In the genomic region with DNA sequence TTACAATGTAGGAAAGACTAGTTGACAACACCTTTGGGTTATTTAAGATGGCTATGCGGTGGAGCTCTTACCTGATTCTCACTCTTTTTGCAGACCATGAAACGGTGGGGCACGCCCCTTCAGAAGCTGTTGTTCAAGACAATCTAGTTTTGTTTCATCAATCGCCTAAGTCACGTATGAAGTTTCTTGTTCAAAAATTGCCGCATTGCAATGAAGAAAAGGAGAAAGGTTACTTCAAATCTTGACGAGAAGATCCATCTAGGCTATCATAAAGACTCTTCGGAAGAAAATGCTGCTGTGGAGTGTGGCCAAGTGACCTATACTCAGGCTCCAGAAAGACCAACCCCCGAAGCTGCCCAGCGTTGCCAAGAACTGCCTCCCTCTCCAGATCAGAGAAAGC, we compare ENCODE assay signal across 8 mouse cellular contexts. TPM values are rescaled to one million over a fixed set of nuclear protein-coding genes. Genes with fewer than 3 reads are reported as not detected.
DNase-seq lines count a peak whose midpoint lies in the region; ATAC-seq and TF ChIP-seq lines count a peak whose summit lies in the region.

No protein-coding gene starts in this region.

- H3K36me3 ChIP-seq in forebrain, embryonic 13.5 days (ENCODE audit: poor library complexity, severe bottlenecking) = peaks cover 8% of the 10 kb centered on the region; the same call in 1 of the 2 replicates
- H3K36me3 ChIP-seq in kidney, adult 2 months (ENCODE audit: control insufficient read depth, insufficient read depth, low read length) = no peaks in the 10 kb centered on the region
- H3K36me3 ChIP-seq in lung, postnatal 0 days (ENCODE audit: insufficient read depth, low read length) = no peaks in the 10 kb centered on the region
- H3K36me3 ChIP-seq in stomach, embryonic 15.5 days = no peaks in the 10 kb centered on the region

- no peak for TF ChIP-seq EP300 in lung, postnatal 0 days (IDR thresholded peaks at IDR 0.05)

- WGBS in forebrain, embryonic 13.5 days = 16% methylated on average over 10 of the region's 10 CpGs
- 5% methylated on average over 10 of the region's 10 CpGs for whole genome bisulfite sequencing in kidney, adult 2 months
- 10% methylated on average over 10 of the region's 10 CpGs for WGBS in lung, postnatal 0 days
- 11% methylated on average over 10 of the region's 10 CpGs for WGBS in stomach, embryonic 15.5 days

- peak overlapping the region; percentile 73 for H3K4me2 ChIP-seq in forebrain, embryonic 13.5 days
- peak overlapping the region; percentile 82 for H3K4me2 ChIP-seq in lung, postnatal 0 days (replicated peaks; ENCODE audit: low read depth, low read length)
- peak overlapping the region; percentile 65 for H3K4me2 ChIP-seq in stomach, embryonic 15.5 days

- no peaks in the 10 kb centered on the region for H3K27me3 ChIP-seq in forebrain, embryonic 13.5 days
- no peaks in the 10 kb centered on the region for H3K27me3 ChIP-seq in kidney, adult 2 months (replicated peaks; ENCODE audit: control insufficient read depth, insufficient read depth, low read length)
- H3K27me3 ChIP-seq in lung, postnatal 0 days (replicated peaks; ENCODE audit: insufficient read depth, low read length) = no peaks in the 10 kb centered on the region
- H3K27me3 ChIP-seq in stomach, embryonic 15.5 days (replicated peaks) = no peaks in the 10 kb centered on the region

- peak overlapping the region; percentile 94 for H3K9ac ChIP-seq in forebrain, embryonic 13.5 days
- peak overlapping the region; percentile 89 for H3K9ac ChIP-seq in lung, postnatal 0 days (replicated peaks; ENCODE audit: low read depth)
- H3K9ac ChIP-seq in stomach, embryonic 15.5 days = no peak overlapping the region; the same call in 1 of the 2 replicates

- peak overlapping the region; percentile 82; the same call in 1 of the 2 replicates for H3K27ac ChIP-seq in forebrain, embryonic 13.5 days
- peak overlapping the region; percentile 30; the same call in 1 of the 2 replicates for H3K27ac ChIP-seq in kidney, adult 2 months (ENCODE audit: insufficient read depth, low read depth, low read length)
- H3K27ac ChIP-seq in lung, postnatal 0 days (ENCODE audit: low read length) = peak overlapping the region; percentile 84; the same call in 1 of the 2 replicates
- H3K27ac ChIP-seq in stomach, embryonic 15.5 days = peak overlapping the region; percentile 88

- TF ChIP-seq POLR2A in kidney, adult 2 months (IDR thresholded peaks at IDR 0.05; ENCODE audit: low read depth, low read length) = no peak

- peak overlapping the region; percentile 87 for H3K4me3 ChIP-seq in forebrain, embryonic 13.5 days
- peak overlapping the region; percentile 72 for H3K4me3 ChIP-seq in kidney, adult 2 months (ENCODE audit: insufficient read depth, low read depth, low read length)
- H3K4me3 ChIP-seq in lung, postnatal 0 days (ENCODE audit: low read depth, low read length) = peak overlapping the region; percentile 86
- peak overlapping the region; percentile 78 for H3K4me3 ChIP-seq in stomach, embryonic 15.5 days (replicated peaks)

- ATAC-seq in forebrain, embryonic 13.5 days = no peak
- no peak for ATAC-seq in lung, postnatal 0 days
- ATAC-seq in stomach, embryonic 15.5 days (ENCODE audit: insufficient read depth, low FRiP score, low read depth) = no peak

- peak; percentile 7 to 22 for DNase-seq in layer of hippocampus, postnatal 10 days (ENCODE audit: low spot score in 2 of 2)
- no peak for DNase-seq in layer of hippocampus, postnatal 25 days (ENCODE audit: extremely low spot score in 1 of 2, low spot score in 1 of 2)
- DNase-seq in ZHBTc4 (ENCODE audit: low read depth, low spot score) = peak; percentile 35
- peak; percentile 79 for DNase-seq in kidney, adult 2 months
- DNase-seq in lung, postnatal 0 days (ENCODE audit: low spot score) = peak; percentile 43
- no peak for DNase-seq in spleen, postnatal 14 days (ENCODE audit: low spot score in 2 of 2)

- H3K4me1 ChIP-seq in forebrain, embryonic 13.5 days = peaks cover 42% of the 10 kb centered on the region
- peaks cover 10% of the 10 kb centered on the region for H3K4me1 ChIP-seq in kidney, adult 2 months (ENCODE audit: control insufficient read depth, insufficient read depth, low read length)
- H3K4me1 ChIP-seq in lung, postnatal 0 days (ENCODE audit: insufficient read depth, low read depth, low read length) = peaks cover 22% of the 10 kb centered on the region
- H3K4me1 ChIP-seq in stomach, embryonic 15.5 days = peaks cover 22% of the 10 kb centered on the region

- no peak for TF ChIP-seq CTCF in kidney, adult 2 months (conservative IDR thresholded peaks at IDR 0.05; ENCODE audit: insufficient read depth, insufficient read length, low read depth, low read length)
- no peak for TF ChIP-seq CTCF in lung, postnatal 0 days (IDR thresholded peaks at IDR 0.05)

- H3K9me3 ChIP-seq in forebrain, embryonic 13.5 days (replicated peaks) = no peaks in the 10 kb centered on the region
- H3K9me3 ChIP-seq in lung, postnatal 0 days (ENCODE audit: low read length) = no peaks in the 10 kb centered on the region
- H3K9me3 ChIP-seq in stomach, embryonic 15.5 days = no peaks in the 10 kb centered on the region

RNA-seq across cellular contexts. Expression of gene Zbtb41, which starts 0.9 kb away (rescaled TPM):
- 10 to 100 TPM; 33.1 to 37.2 TPM for total RNA-seq in layer of hippocampus, postnatal 10 days (2021)
- total RNA-seq in layer of hippocampus, postnatal 25 days (2021) = 10 to 100 TPM; 29.2 to 30.5 TPM
- 13.4 and 15.7 TPM in 2 replicates for polyA plus RNA-seq in forebrain, embryonic 13.5 days (2015; fragmentation: Nextera tagmentation; extraction: Ambion mirVana)
- 8.0 and 8.4 TPM in 2 replicates for polyA plus RNA-seq in kidney, adult 2 months (2012; rRNA removed)
- 3.0 and 4.3 TPM in 2 replicates for polyA plus RNA-seq in lung, postnatal 0 days (2015; fragmentation: Nextera tagmentation; extraction: Ambion mirVana)
- 7.8 and 8.7 TPM in 2 replicates for polyA plus RNA-seq in stomach, embryonic 15.5 days (2015; fragmentation: Nextera tagmentation; extraction: Ambion mirVana)

RNA-seq across cellular contexts. Expression of gene Aspm, which starts 31.6 kb away (rescaled TPM):
- 1 to 10 TPM; 3.1 to 3.2 TPM for total RNA-seq in layer of hippocampus, postnatal 10 days (2021)
- under 1 TPM; 0.70 to 0.71 TPM for total RNA-seq in layer of hippocampus, postnatal 25 days (2021)
- polyA plus RNA-seq in forebrain, embryonic 13.5 days (2015; fragmentation: Nextera tagmentation; extraction: Ambion mirVana) = 20.5 and 21.3 TPM in 2 replicates
- polyA plus RNA-seq in kidney, adult 2 months (2012; rRNA removed) = 0.03 and 0.23 TPM in 2 replicates
- 0.54 and 0.95 TPM in 2 replicates for polyA plus RNA-seq in lung, postnatal 0 days (2015; fragmentation: Nextera tagmentation; extraction: Ambion mirVana)
- 12.9 and 13.7 TPM in 2 replicates for polyA plus RNA-seq in stomach, embryonic 15.5 days (2015; fragmentation: Nextera tagmentation; extraction: Ambion mirVana)

RNA-seq across cellular contexts. Expression of gene Crb1, which starts 46.0 kb away (rescaled TPM):
- 1 to 10 TPM in 1 of 2 experiments, under 1 TPM in 1; 0.89 to 1.1 TPM for total RNA-seq in layer of hippocampus, postnatal 10 days (2021)
- under 1 TPM; 0.57 to 0.61 TPM for total RNA-seq in layer of hippocampus, postnatal 25 days (2021)
- 2.5 TPM in 2 replicates for polyA plus RNA-seq in forebrain, embryonic 13.5 days (2015; fragmentation: Nextera tagmentation; extraction: Ambion mirVana)
- 0.12 and 0.23 TPM in 2 replicates for polyA plus RNA-seq in kidney, adult 2 months (2012; rRNA removed)
- polyA plus RNA-seq in lung, postnatal 0 days (2015; fragmentation: Nextera tagmentation; extraction: Ambion mirVana) = 0.10 and 0.18 TPM in 2 replicates
- 0.12 and 0.15 TPM in 2 replicates for polyA plus RNA-seq in stomach, embryonic 15.5 days (2015; fragmentation: Nextera tagmentation; extraction: Ambion mirVana)

Comparison
In these comparisons a context has a peak if more than half of its experiments do, and no peak if none do; other contexts are left out.
1. DNase-seq: peak in layer of hippocampus, postnatal 10 days (2 of 2), ZHBTc4 (single experiment), kidney, adult 2 months (single experiment) and lung, postnatal 0 days (single experiment); none in layer of hippocampus, postnatal 25 days (0 of 2) and spleen, postnatal 14 days (0 of 2).
2. H3K27ac ChIP-seq: peak in every context shown above with its lines; median percentile 88 in stomach, embryonic 15.5 days; 84 in lung, postnatal 0 days; 82 in forebrain, embryonic 13.5 days; 30 in kidney, adult 2 months.
3. Peak in every context shown above with its lines, with median percentiles within 50 percentile points of each other: H3K4me2 ChIP-seq and H3K4me3 ChIP-seq.